Mouse (Mus musculus): ENCODE results near the gene Gm9964. TPM values are rescaled to one million over a fixed set of nuclear protein-coding genes. Genes with fewer than 3 reads are reported as not detected.

The Gm9964 gene
- polyA plus RNA-seq, 2 experiments = not detected

GRCm38 (mm10) chr11:79299719-79300431, 3.2 kb upstream of the Gm9964 start:
- no peak overlapping the region for H3K4me3 ChIP-seq (replicated peaks; ENCODE audit: low read length)
- DNase-seq (ENCODE audit: low spot score) (no peak), ATAC-seq (ENCODE audit: low FRiP score, low read depth) (no peak)
- 70% methylated on average over 9 of the region's 9 CpGs for WGBS
- no peaks in the 10 kb centered on the region for H3K9me3 ChIP-seq (ENCODE audit: control insufficient read depth, low read length)
- no peak overlapping the region for H3K27ac ChIP-seq (replicated peaks; ENCODE audit: low read depth, low read length)
- H3K4me2 ChIP-seq (replicated peaks; ENCODE audit: low read depth, low read length, severe bottlenecking) = no peak overlapping the region
- H3K36me3 ChIP-seq (ENCODE audit: control insufficient read depth, insufficient read depth, low read length) = no peaks in the 10 kb centered on the region
- H3K27me3 ChIP-seq (ENCODE audit: control insufficient read depth, insufficient read depth, low read length) = no peaks in the 10 kb centered on the region
- TF ChIP-seq POLR2A (IDR thresholded peaks at IDR 0.05; ENCODE audit: borderline replicate concordance, extremely low read depth, insufficient read depth, insufficient read length) = no peak
- no peaks in the 10 kb centered on the region for H3K4me1 ChIP-seq (ENCODE audit: control insufficient read depth, insufficient read depth, low read length)
- H3K9ac ChIP-seq (ENCODE audit: low read depth, low read length, severe bottlenecking) = no peak overlapping the region

GRCm38 (mm10) chr11:79296167-79296566, 539 bp downstream of the Gm9964 start:
- ATAC-seq (ENCODE audit: low FRiP score, low read depth) (no peak), DNase-seq (ENCODE audit: low spot score) (peak; percentile 42)
- Histone ChIP-seq H3K27me3 (ENCODE audit: control insufficient read depth, insufficient read depth, low read length) (no peaks in the 10 kb centered on the region), H3K9me3 (ENCODE audit: control insufficient read depth, low read length) (no peaks in the 10 kb centered on the region), H3K4me1 (ENCODE audit: control insufficient read depth, insufficient read depth, low read length) (0 out of 2 replicates have a peak, but pooled peaks cover 3% of the 10 kb centered on the region), H3K4me2 (replicated peaks; ENCODE audit: low read depth, low read length, severe bottlenecking) (no peak overlapping the region), H3K9ac (ENCODE audit: low read depth, low read length, severe bottlenecking) (no peak overlapping the region), H3K4me3 (replicated peaks; ENCODE audit: low read length) (no peak overlapping the region), H3K27ac (replicated peaks; ENCODE audit: low read depth, low read length) (no peak overlapping the region), H3K36me3 (ENCODE audit: control insufficient read depth, insufficient read depth, low read length) (no peaks in the 10 kb centered on the region)
- WGBS = 38% methylated on average over 1 of the region's 1 CpGs
- no peak for TF ChIP-seq POLR2A (IDR thresholded peaks at IDR 0.05; ENCODE audit: borderline replicate concordance, extremely low read depth, insufficient read depth, insufficient read length)

- Histone ChIP-seq H3K27me3 (ENCODE audit: control insufficient read depth, insufficient read depth, low read length) (no peaks in the 10 kb centered on the region), H3K9ac (ENCODE audit: low read depth, low read length, severe bottlenecking) (no peak overlapping the region), H3K4me1 (ENCODE audit: control insufficient read depth, insufficient read depth, low read length) (peaks cover 3% of the 10 kb centered on the region; the same call in 1 of the 2 replicates), H3K9me3 (ENCODE audit: control insufficient read depth, low read length) (no peaks in the 10 kb centered on the region), H3K36me3 (ENCODE audit: control insufficient read depth, insufficient read depth, low read length) (no peaks in the 10 kb centered on the region), H3K4me2 (replicated peaks; ENCODE audit: low read depth, low read length, severe bottlenecking) (no peak overlapping the region), H3K4me3 (replicated peaks; ENCODE audit: low read length) (no peak overlapping the region), H3K27ac (replicated peaks; ENCODE audit: low read depth, low read length) (no peak overlapping the region)
- no peak for ATAC-seq (ENCODE audit: low FRiP score, low read depth)
- no peak for DNase-seq (ENCODE audit: low spot score)
- 14% methylated on average over 1 of the region's 1 CpGs for WGBS
- no peak for TF ChIP-seq POLR2A (IDR thresholded peaks at IDR 0.05; ENCODE audit: borderline replicate concordance, extremely low read depth, insufficient read depth, insufficient read length)
These were observed 2.7 kb downstream of the Gm9964 start for GRCm38 (mm10) chr11:79293971-79294370.

GRCm38 (mm10) chr11:79293025-79293424, 3.7 kb downstream of the Gm9964 start:
- TF ChIP-seq POLR2A (IDR thresholded peaks at IDR 0.05; ENCODE audit: borderline replicate concordance, extremely low read depth, insufficient read depth, insufficient read length) = no peak
- H3K9ac ChIP-seq (ENCODE audit: low read depth, low read length, severe bottlenecking) = no peak overlapping the region
- 85% methylated on average over 3 of the region's 3 CpGs for WGBS

GRCm38 (mm10) chr11:79292130-79292529, 4.6 kb downstream of the Gm9964 start:
- H3K36me3 ChIP-seq (ENCODE audit: control insufficient read depth, insufficient read depth, low read length) = no peaks in the 10 kb centered on the region
- WGBS = 77% methylated on average over 3 of the region's 3 CpGs
- no peak for DNase-seq (ENCODE audit: low spot score)
- TF ChIP-seq POLR2A (IDR thresholded peaks at IDR 0.05; ENCODE audit: borderline replicate concordance, extremely low read depth, insufficient read depth, insufficient read length) = no peak
- H3K4me2 ChIP-seq (replicated peaks; ENCODE audit: low read depth, low read length, severe bottlenecking) = no peak overlapping the region
- H3K27ac ChIP-seq (replicated peaks; ENCODE audit: low read depth, low read length) = no peak overlapping the region
- H3K4me3 ChIP-seq (replicated peaks; ENCODE audit: low read length) = no peak overlapping the region
- H3K4me1 ChIP-seq (ENCODE audit: control insufficient read depth, insufficient read depth, low read length) = peaks cover 10% of the 10 kb centered on the region; the same call in 1 of the 2 replicates
- H3K9me3 ChIP-seq (ENCODE audit: control insufficient read depth, low read length) = no peaks in the 10 kb centered on the region
- ATAC-seq (ENCODE audit: low FRiP score, low read depth) = no peak
- H3K9ac ChIP-seq (ENCODE audit: low read depth, low read length, severe bottlenecking) = no peak overlapping the region
- H3K27me3 ChIP-seq (ENCODE audit: control insufficient read depth, insufficient read depth, low read length) = no peaks in the 10 kb centered on the region

More at GRCm38 (mm10) chr11:79293025-79293424, 3.7 kb downstream of the Gm9964 start:
- DNase-seq (ENCODE audit: low spot score) (no peak), ATAC-seq (ENCODE audit: low FRiP score, low read depth) (no peak)
- H3K9me3 ChIP-seq (ENCODE audit: control insufficient read depth, low read length) = no peaks in the 10 kb centered on the region
- H3K36me3 ChIP-seq (ENCODE audit: control insufficient read depth, insufficient read depth, low read length) = no peaks in the 10 kb centered on the region
- H3K4me3 ChIP-seq (replicated peaks; ENCODE audit: low read length) = no peak overlapping the region
- no peaks in the 10 kb centered on the region for H3K27me3 ChIP-seq (ENCODE audit: control insufficient read depth, insufficient read depth, low read length)
- peaks cover 7% of the 10 kb centered on the region; the same call in 1 of the 2 replicates for H3K4me1 ChIP-seq (ENCODE audit: control insufficient read depth, insufficient read depth, low read length)
- no peak overlapping the region for H3K4me2 ChIP-seq (replicated peaks; ENCODE audit: low read depth, low read length, severe bottlenecking)
- no peak overlapping the region for H3K27ac ChIP-seq (replicated peaks; ENCODE audit: low read depth, low read length)
